Mouse (Mus musculus) kidney, adult 2 months (tissue): ENCODE measurements around the gene Ccne1.

Source experiments
- CTCF ChIP-seq: fragments of 200-500 bp; conservative IDR thresholded peaks from 2 replicates; pipeline ENCODE4 v1.5.1; 2011; ENCODE audit warnings: low read depth, mild to moderate bottlenecking, control low read depth, low read length, moderate library complexity, mixed read lengths; ENCODE audit not compliant: insufficient read depth, insufficient read length
- POLR2A ChIP-seq: fragments of 200-500 bp; IDR thresholded peaks from one replicate; pipeline ENCODE4 v1.6.1; 2011; ENCODE audit warnings: low read depth, low read length, control low read depth

DNA sequence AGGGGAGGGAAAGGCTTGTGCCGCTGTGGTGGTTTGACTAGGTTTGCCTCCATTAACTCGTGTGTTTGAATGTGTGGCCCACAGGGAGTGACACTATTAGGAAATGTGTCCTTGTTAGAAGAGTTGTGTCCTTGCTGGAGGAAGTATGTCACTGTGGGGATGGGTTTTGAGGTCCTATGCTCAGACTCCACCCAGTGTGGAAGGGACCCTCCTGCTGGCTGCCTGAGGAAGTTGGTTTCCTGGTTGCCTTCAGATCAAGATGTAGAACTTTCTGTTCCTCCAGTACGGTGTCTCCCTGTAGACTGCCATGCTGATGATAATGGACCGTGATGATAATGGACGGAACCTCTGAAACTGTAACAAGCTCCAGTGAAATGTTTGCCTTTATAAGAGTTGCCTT is 27.1 kb upstream of the Ccne1 start:
- TF ChIP-seq CTCF (no peak), POLR2A (no peak)
